Mouse (Mus musculus): Measurements from ENCODE around the gene Pi4kb. TPM values are rescaled to one million over a fixed set of nuclear protein-coding genes. Genes with fewer than 3 reads are reported as not detected.
"Not testable (repeated sequence)": the region's sequence is repeated elsewhere in the genome, so short reads cannot be mapped to it uniquely, and the experiment has no call there.

The Pi4kb gene
- polyA plus RNA-seq, 1 experiment from 2014 or later: 20.3 TPM

DNA sequence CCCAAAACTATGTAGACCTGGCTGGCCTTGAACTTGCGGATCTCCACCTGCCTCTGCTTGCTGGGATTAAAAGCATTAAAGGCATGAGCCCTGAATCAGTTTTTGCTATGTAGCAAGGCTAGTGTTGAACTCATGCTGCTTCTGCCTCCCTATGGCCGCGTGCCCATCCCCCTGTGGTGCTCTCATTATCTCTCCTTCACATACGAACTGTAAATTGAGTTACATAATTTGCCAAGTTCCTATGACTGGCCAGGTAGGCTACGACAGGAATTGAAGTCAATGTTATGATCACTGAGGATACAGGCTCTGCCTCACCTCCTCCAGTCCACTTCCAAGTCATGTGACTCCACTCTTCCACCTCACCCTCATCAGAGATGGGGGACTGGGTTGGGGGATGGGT, 38.4 kb upstream of the Pi4kb start:
- H3K27ac ChIP-seq (ENCODE audit: poor library complexity, severe bottlenecking); H3K9ac ChIP-seq; H3K9me3 ChIP-seq (replicated peaks); H3K36me3 ChIP-seq; H3K4me2 ChIP-seq; H3K27me3 ChIP-seq (replicated peaks); ATAC-seq (ENCODE audit: insufficient number of reproducible peaks, low FRiP score); H3K4me3 ChIP-seq: not testable (repeated sequence)
- peaks cover 27% of the 10 kb centered on the region for H3K4me1 ChIP-seq (replicated peaks)
- 78% methylated on average over 5 of the region's 5 CpGs for WGBS

DNA sequence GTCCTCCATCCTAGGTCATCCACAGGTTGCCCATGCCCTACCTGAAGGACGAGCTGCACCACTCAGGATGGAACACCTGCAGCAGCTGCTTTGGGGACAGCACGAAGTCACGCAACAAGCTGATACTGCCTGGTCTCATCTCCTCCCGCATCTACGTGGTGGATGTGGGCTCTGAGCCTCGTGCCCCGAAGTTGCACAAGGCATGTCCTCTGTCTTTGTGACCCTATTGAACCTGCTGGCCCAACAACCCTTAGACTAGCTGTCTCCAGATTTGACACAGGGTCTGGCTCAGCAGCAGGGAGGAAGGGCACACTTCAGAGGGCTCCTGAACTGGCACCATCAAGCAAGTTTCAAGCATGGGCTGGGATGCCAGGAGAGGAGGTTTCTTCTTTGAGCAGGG, 37.3 kb upstream of the Pi4kb start:
- not testable (repeated sequence) for ATAC-seq (ENCODE audit: insufficient number of reproducible peaks, low FRiP score); H3K4me2 ChIP-seq
- WGBS: 88% methylated on average over 7 of the region's 7 CpGs

DNA sequence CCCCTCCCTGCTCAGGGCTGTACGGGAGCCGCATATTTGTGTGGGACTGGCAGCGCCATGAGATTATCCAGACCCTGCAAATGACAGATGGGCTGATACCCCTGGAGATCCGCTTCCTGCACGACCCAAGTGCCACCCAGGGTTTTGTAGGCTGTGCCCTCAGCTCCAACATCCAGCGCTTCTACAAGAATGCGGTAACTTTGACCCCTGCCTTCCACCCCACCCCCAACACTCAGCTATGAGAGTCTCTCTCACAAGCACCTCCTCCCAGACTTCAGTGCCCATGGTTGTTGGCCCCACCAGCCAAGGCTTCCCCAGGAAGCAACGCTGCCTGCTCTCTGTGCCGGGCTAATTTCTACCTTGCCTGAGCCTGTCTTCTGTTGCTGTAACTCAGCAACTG, 34.5 kb upstream of the Pi4kb start:
- not testable (repeated sequence) for H3K27me3 ChIP-seq (replicated peaks)

More for the DNA sequence above, 37.3 kb upstream of the Pi4kb start:
- H3K4me1 ChIP-seq (replicated peaks): peaks cover 21% of the 10 kb centered on the region
- not testable (repeated sequence) for H3K36me3 ChIP-seq; H3K4me3 ChIP-seq; H3K27ac ChIP-seq (ENCODE audit: poor library complexity, severe bottlenecking); H3K27me3 ChIP-seq (replicated peaks); H3K9me3 ChIP-seq (replicated peaks); H3K9ac ChIP-seq

DNA sequence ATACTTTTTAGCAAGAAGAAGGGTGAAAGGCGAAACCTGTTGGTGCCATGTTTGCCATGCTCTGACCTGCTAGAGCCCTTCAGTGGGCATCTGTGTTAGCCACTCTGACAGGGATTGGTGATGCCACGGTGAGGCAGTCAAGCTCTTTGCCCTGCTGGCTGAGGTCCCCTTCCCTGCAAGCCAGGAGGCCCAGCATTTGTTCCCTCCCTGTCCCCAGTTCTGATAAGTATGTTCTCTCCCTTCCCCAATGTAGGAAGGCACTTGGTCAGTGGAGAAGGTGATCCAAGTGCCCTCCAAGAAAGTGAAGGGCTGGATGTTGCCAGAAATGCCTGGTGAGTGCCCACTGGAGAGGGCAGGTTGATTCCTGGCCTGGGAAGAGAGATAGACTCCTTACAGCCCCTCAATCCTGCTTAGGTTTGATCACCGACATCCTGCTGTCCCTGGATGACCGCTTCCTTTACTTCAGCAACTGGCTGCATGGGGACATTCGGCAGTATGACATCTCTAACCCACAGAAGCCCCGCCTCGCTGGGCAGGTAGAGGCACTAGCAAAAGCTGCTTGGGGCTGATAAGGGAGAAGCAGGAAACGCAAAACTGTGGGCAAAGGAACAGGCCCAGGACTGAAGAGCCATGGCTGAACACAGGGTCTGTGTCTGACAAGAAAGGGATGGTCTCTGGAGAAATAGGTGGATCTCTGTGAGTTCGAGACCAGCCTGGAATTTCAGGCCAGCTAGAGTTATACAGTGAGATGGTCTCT, 32.1 kb upstream of the Pi4kb start:
- not testable (repeated sequence) for H3K27ac ChIP-seq (ENCODE audit: poor library complexity, severe bottlenecking); H3K9ac ChIP-seq; H3K36me3 ChIP-seq; H3K27me3 ChIP-seq (replicated peaks); H3K4me2 ChIP-seq; H3K4me3 ChIP-seq; H3K9me3 ChIP-seq (replicated peaks); H3K4me1 ChIP-seq (replicated peaks)
- peak; percentile 65 for ATAC-seq (ENCODE audit: insufficient number of reproducible peaks, low FRiP score)
- WGBS: 70% methylated on average over 9 of the region's 9 CpGs

More for the DNA sequence above, 34.5 kb upstream of the Pi4kb start:
- not testable (repeated sequence) for H3K9me3 ChIP-seq (replicated peaks); ATAC-seq (ENCODE audit: insufficient number of reproducible peaks, low FRiP score); H3K36me3 ChIP-seq; H3K4me3 ChIP-seq; H3K9ac ChIP-seq; H3K4me1 ChIP-seq (replicated peaks)
- Histone ChIP-seq H3K27ac (ENCODE audit: poor library complexity, severe bottlenecking) (peak overlapping the region; percentile 5; the same call in 1 of the 2 replicates), H3K4me2 (peak overlapping the region; percentile 10)
- 20% methylated on average over 9 of the region's 9 CpGs for WGBS

DNA sequence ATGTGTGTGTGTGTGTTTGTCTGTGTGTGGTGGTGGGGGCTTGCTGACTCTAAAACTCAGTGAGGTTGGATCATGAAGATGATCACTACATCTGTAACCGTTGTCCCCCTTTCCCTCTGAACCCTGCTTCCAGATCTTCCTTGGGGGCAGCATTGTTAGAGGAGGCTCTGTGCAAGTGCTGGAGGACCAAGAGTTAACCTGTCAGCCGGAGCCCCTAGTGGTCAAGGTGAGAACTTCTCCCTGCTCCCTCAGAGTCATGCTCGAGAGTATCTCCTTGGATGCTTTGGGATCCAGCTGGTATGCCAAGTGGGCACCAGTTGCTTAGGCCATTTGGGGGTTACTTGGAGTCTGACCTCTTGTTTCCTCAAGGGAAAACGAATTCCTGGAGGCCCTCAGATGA, 30.8 kb upstream of the Pi4kb start:
- 25% methylated on average over 4 of the region's 4 CpGs for WGBS
- H3K9ac ChIP-seq; H3K36me3 ChIP-seq; ATAC-seq (ENCODE audit: insufficient number of reproducible peaks, low FRiP score); H3K27ac ChIP-seq (ENCODE audit: poor library complexity, severe bottlenecking); H3K4me2 ChIP-seq; H3K27me3 ChIP-seq (replicated peaks); H3K4me1 ChIP-seq (replicated peaks); H3K4me3 ChIP-seq; H3K9me3 ChIP-seq (replicated peaks): not testable (repeated sequence)

DNA sequence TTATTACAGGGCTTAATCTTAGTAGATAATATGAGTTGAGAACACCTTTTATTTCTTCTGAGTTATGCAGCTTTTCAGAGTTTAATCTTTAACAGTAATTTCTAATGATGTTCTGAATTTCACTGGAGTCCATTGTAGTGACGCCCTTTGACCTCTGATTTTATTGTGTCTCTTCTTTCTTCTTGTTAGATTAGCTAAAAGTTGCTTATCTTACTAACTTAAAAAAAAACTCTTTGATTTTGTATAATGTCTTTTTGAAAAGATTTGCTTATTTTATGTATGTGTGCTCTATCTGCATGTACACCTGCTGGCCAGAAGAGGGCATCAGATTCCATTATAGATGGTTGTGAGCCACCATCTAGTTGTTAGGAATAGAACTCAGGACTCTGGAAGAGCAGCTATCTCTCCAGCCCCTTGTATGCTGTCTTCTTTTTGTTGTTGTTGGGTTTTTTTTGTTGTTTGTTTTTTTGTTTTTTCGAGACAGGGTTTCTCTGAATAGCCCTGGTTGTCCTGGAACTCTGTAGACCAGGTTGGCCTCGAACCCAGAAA, 26.4 kb upstream of the Pi4kb start:
- Histone ChIP-seq H3K4me1 (replicated peaks) (peaks cover 11% of the 10 kb centered on the region), H3K9ac (no peak overlapping the region), H3K27me3 (replicated peaks) (no peaks in the 10 kb centered on the region), H3K9me3 (replicated peaks) (no peaks in the 10 kb centered on the region), H3K4me3 (no peak overlapping the region), H3K4me2 (no peak overlapping the region), H3K36me3 (no peaks in the 10 kb centered on the region), H3K27ac (ENCODE audit: poor library complexity, severe bottlenecking) (no peak overlapping the region)
- WGBS: 67% methylated on average over 3 of the region's 3 CpGs
- ATAC-seq (ENCODE audit: insufficient number of reproducible peaks, low FRiP score): no peak

DNA sequence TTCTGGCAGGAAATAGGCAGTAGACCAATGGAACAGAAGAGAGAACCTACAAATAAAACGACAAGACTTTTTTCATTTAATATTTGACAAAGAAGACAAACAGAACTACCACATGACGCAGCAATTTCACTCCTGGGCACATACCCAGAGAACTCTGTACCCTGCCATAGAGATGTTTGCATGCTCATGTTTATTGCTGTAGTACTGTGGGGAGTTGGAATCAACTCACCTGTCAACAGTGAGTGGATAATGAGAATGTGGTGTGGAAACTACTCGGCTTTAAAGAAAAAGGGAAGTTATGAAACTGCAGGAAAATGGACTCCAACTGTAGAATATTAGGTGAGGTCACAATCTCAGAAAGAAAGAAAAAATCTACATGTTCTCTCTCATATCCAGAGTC, 24.9 kb upstream of the Pi4kb start:
- no peak for ATAC-seq (ENCODE audit: insufficient number of reproducible peaks, low FRiP score)
- Histone ChIP-seq H3K27me3 (replicated peaks) (no peaks in the 10 kb centered on the region), H3K4me1 (replicated peaks) (peaks cover 13% of the 10 kb centered on the region), H3K27ac (ENCODE audit: poor library complexity, severe bottlenecking) (no peak overlapping the region), H3K4me2 (no peak overlapping the region), H3K9me3 (replicated peaks) (no peaks in the 10 kb centered on the region), H3K36me3 (no peaks in the 10 kb centered on the region), H3K4me3 (no peak overlapping the region), H3K9ac (no peak overlapping the region)
- 72% methylated on average over 3 of the region's 3 CpGs for WGBS

DNA sequence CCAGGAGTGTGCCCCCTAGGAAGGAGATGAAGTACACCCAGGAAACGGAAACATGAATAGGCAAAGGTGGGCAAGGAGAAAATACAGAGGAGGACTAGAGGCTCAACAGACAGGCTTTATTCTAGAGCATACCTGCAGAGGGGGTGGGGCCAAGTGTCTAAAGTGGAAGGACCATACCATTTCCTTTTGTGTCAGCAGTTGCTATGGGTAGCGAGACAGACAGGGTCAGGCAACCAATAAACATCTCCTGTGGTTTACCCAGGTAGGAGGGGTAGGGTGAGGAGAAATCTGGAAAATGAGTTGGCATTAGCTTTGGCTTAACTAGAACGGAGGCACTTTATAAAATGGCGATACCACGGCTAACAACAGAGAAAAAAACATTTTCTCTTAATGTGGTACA, 21.7 kb upstream of the Pi4kb start:
- 71% methylated on average over 5 of the region's 5 CpGs for WGBS
- Histone ChIP-seq H3K27ac (ENCODE audit: poor library complexity, severe bottlenecking) (no peak overlapping the region), H3K4me2 (peak overlapping the region; percentile 77), H3K27me3 (replicated peaks) (no peaks in the 10 kb centered on the region), H3K9me3 (replicated peaks) (no peaks in the 10 kb centered on the region), H3K4me1 (replicated peaks) (peaks cover 20% of the 10 kb centered on the region), H3K36me3 (peaks cover 23% of the 10 kb centered on the region), H3K4me3 (peak overlapping the region; percentile 81; the same call in 1 of the 2 replicates), H3K9ac (no peak overlapping the region; the same call in 1 of the 2 replicates)
- no peak for ATAC-seq (ENCODE audit: insufficient number of reproducible peaks, low FRiP score)

DNA sequence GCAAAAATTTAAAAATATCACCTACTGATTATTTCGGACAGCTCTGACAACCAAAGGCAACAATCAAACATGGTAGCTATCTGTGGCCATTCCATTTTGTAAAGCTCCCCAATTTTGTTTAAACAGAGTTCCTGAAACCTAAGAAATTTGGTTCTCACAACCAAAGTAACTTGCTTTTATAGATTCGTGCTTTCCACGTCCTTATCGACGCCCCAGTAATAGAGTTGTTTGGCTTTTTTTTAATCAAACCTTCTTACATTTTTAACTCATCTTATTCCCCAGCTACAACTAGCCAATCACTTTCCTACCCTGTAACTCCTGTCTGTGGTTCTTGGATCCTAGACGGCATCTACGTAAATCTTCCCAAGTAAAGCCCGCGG, 21.2 kb upstream of the Pi4kb start:
- Histone ChIP-seq H3K36me3 (peaks cover 29% of the 10 kb centered on the region), H3K4me2 (peak overlapping the region; percentile 77), H3K4me3 (peak overlapping the region; percentile 81), H3K4me1 (replicated peaks) (peaks cover 24% of the 10 kb centered on the region), H3K9ac (peak overlapping the region; percentile 72; the same call in 1 of the 2 replicates), H3K27ac (ENCODE audit: poor library complexity, severe bottlenecking) (peak overlapping the region; percentile 48; the same call in 1 of the 2 replicates), H3K9me3 (replicated peaks) (no peaks in the 10 kb centered on the region), H3K27me3 (replicated peaks) (no peaks in the 10 kb centered on the region)
- ATAC-seq (ENCODE audit: insufficient number of reproducible peaks, low FRiP score): peak; percentile 2; the same call in 1 of the 2 replicates
- WGBS: 19% methylated on average over 9 of the region's 9 CpGs

DNA sequence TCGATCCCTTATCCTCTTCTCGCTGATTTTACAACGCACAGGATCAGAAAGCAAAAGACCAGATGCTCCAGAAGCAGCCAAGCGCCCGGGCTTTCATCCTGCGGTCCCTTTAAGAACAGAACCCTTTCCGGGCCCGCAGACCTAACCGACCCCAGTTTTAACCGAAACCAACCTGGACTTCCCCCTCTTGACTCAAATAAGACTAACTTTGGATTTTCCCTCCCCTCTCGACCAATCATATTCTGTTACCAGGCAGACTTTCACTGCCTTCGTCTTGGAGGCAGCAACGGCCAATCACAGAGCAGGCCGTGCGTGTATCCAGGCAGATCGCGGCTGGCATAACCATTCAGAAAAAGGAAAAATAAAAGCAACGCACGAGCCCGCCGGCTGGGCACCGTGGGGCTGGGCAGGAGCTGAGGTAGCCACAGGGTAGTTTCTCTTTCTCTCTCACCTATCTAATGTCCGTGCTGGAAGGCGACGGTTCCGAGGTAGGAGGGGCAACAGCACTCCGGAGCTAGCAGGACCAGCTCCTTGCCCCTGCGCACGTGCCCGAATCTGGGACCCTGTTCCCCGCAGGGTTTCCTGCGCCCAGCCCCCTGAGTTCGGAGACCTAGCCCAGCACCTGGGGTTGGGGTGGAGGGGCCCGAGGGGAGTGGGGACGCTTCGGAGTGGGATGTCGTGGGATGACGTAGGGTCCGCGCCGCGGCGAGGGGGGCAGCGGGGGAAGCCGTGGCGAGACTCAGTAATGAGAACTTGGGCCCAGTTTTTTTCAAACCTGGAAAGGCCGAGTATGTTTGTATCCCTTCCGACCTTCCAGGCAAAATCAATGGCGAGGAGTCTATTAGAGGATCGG, 20.5 kb upstream of the Pi4kb start, which contains the start of gene Rfx5:
Gene Rfx5, plus strand, starts transcription at position 312 of the 853 bp plus-strand sequence.
- Histone ChIP-seq H3K4me1 (replicated peaks) (peaks cover 30% of the 10 kb centered on the region), H3K36me3 (peaks cover 35% of the 10 kb centered on the region), H3K27ac (ENCODE audit: poor library complexity, severe bottlenecking) (peak within 1 kb of the TSS; percentile 79), H3K27me3 (replicated peaks) (no peaks in the 10 kb centered on the region), H3K9me3 (replicated peaks) (no peaks in the 10 kb centered on the region), H3K9ac (peak within 1 kb of the TSS; percentile 89), H3K4me3 (peak within 1 kb of the TSS; percentile 81), H3K4me2 (peak within 1 kb of the TSS; percentile 77)
- ATAC-seq (ENCODE audit: insufficient number of reproducible peaks, low FRiP score): peak; percentile 94
- WGBS: under 1% methylated on average over 50 of the region's 50 CpGs

DNA sequence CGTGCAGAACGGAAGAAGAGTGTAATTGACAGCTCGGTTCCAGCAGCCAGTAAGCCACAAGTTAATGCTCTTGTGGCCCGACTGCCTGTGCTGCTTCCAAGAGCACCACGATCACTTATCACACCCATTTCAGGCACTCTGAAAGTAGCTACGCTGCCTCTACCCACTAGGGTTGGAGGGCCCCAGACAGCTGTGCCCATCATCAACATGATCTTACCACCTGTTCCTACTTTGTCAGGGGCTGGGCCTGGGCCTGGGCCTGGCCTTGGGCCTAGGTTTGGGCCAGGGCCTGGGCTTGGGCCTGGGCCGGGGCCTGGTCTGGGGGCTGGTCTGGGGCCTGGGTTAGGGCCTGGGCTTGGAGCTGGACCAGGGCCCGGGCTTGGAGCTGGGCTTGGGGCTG, 16.2 kb upstream of the Pi4kb start:
- 85% methylated on average over 8 of the region's 8 CpGs for whole genome bisulfite sequencing
- Histone ChIP-seq H3K27me3 (replicated peaks) (no peaks in the 10 kb centered on the region), H3K27ac (ENCODE audit: poor library complexity, severe bottlenecking) (no peak overlapping the region), H3K36me3 (peaks cover 36% of the 10 kb centered on the region), H3K4me1 (replicated peaks) (peaks cover 22% of the 10 kb centered on the region), H3K4me2 (no peak overlapping the region), H3K9me3 (replicated peaks) (no peaks in the 10 kb centered on the region), H3K9ac (peak overlapping the region; percentile 11; the same call in 1 of the 2 replicates), H3K4me3 (no peak overlapping the region)
- no peak for ATAC-seq (ENCODE audit: insufficient number of reproducible peaks, low FRiP score)
